Mouse (Mus musculus) hindbrain, embryonic 15.5 days (tissue): Measurements from ENCODE around the gene Hhipl1. TPM values are rescaled to one million over a fixed set of nuclear protein-coding genes. Genes with fewer than 3 reads are reported as not detected.

Experiments used
- ATAC-seq: fragments of 200-750 bp; cut with Nextera tagmentation; 2 replicates; pipeline ENCODE4 v1.8.0; 2017; ENCODE audit warnings: low read depth, moderate number of reproducible peaks, moderate TSS enrichment; ENCODE audit not compliant: low FRiP score
- H3K27ac ChIP-seq: fragments of 300-500 bp; sonication (generic); replicated peaks from 2 replicates; pipeline ENCODE4 v1.5.1; 2015; ENCODE audit warnings: mild to moderate bottlenecking, inconsistent platforms
- H3K27me3 ChIP-seq: fragments of 300-500 bp; sonication (generic); 2 replicates; pipeline ENCODE4 v1.6.1; 2015; ENCODE audit warnings: control low read depth, inconsistent platforms
- H3K36me3 ChIP-seq: fragments of 300-500 bp; sonication (generic); 2 replicates; pipeline ENCODE4 v1.6.1; 2015; ENCODE audit warnings: control low read depth, inconsistent platforms
- H3K4me1 ChIP-seq: fragments of 300-500 bp; sonication (generic); replicated peaks from 2 replicates; pipeline ENCODE4 v1.6.1; 2015; ENCODE audit warnings: control low read depth, inconsistent platforms
- H3K4me2 ChIP-seq: fragments of 300-500 bp; sonication (generic); 2 replicates; pipeline ENCODE4 v1.6.1; 2015; ENCODE audit warnings: moderate library complexity, mild to moderate bottlenecking, inconsistent platforms
- H3K4me3 ChIP-seq: fragments of 300-500 bp; sonication (generic); 2 replicates; pipeline ENCODE4 v1.5.1; 2015; ENCODE audit warnings: mild to moderate bottlenecking, inconsistent platforms
- H3K9ac ChIP-seq: fragments of 300-500 bp; sonication (generic); 2 replicates; pipeline ENCODE4 v1.6.1; 2015; ENCODE audit warnings: inconsistent platforms
- H3K9me3 ChIP-seq: fragments of 300-500 bp; sonication (generic); 2 replicates; pipeline ENCODE4 v1.6.1; 2016; ENCODE audit warnings: control low read depth, inconsistent platforms
- WGBS: fragments of 180-500 bp; shearing (Covaris S2); methylation state at CpG from one replicate; pipeline ENCODE4 v1.1.7; 2015; 5-methylcytosine and 5-hydroxymethylcytosine counted together
- polyA plus RNA-seq: library from polyadenylated mRNA; unstranded; fragments of >200 nt; fragmentation: Nextera tagmentation; extraction: Ambion mirVana; gene quantifications from 2 replicates; pipeline ENCODE4 v1.2.1, GENCODE M21; 2015

The Hhipl1 gene
- polyA plus RNA-seq: 2.7 and 2.9 TPM in 2 replicates

- Histone ChIP-seq H3K9me3 (no peaks in the 10 kb centered on the region), H3K27me3 (no peaks in the 10 kb centered on the region), H3K4me2 (peak within 1 kb of the TSS; percentile 98), H3K9ac (peak within 1 kb of the TSS; percentile 75), H3K4me1 (peaks cover 18% of the 10 kb centered on the region), H3K4me3 (peak within 1 kb of the TSS; percentile 58), H3K27ac (0 out of 2 replicates have a peak within 1 kb of the TSS, but pooled peaks have one; percentile 39), H3K36me3 (no peaks in the 10 kb centered on the region)
- 6% methylated on average over 62 of the region's 67 CpGs for WGBS
- ATAC-seq: peak; percentile 49; the same call in 1 of the 2 replicates
These were observed at the start of gene Hhipl1 for GRCm38 (mm10) chr12:108305812-108306794. Gene Hhipl1, plus strand, starts transcription at chr12:108306270.

- no peaks in the 10 kb centered on the region for H3K36me3 ChIP-seq
- no peaks in the 10 kb centered on the region for H3K9me3 ChIP-seq
- no peak for ATAC-seq
- 0 out of 2 replicates have a peak overlapping the region, but pooled peaks have one; percentile 11 for H3K27ac ChIP-seq
- no peaks in the 10 kb centered on the region for H3K27me3 ChIP-seq
- no peak overlapping the region for H3K9ac ChIP-seq
- no peak overlapping the region for H3K4me3 ChIP-seq
- no peak overlapping the region for H3K4me2 ChIP-seq
- 32% methylated on average over 10 of the region's 10 CpGs for WGBS
- peaks cover 78% of the 10 kb centered on the region for H3K4me1 ChIP-seq
These were observed 49.3 kb upstream of the Hhipl1 start for GRCm38 (mm10) chr12:108256734-108257133.

DNA sequence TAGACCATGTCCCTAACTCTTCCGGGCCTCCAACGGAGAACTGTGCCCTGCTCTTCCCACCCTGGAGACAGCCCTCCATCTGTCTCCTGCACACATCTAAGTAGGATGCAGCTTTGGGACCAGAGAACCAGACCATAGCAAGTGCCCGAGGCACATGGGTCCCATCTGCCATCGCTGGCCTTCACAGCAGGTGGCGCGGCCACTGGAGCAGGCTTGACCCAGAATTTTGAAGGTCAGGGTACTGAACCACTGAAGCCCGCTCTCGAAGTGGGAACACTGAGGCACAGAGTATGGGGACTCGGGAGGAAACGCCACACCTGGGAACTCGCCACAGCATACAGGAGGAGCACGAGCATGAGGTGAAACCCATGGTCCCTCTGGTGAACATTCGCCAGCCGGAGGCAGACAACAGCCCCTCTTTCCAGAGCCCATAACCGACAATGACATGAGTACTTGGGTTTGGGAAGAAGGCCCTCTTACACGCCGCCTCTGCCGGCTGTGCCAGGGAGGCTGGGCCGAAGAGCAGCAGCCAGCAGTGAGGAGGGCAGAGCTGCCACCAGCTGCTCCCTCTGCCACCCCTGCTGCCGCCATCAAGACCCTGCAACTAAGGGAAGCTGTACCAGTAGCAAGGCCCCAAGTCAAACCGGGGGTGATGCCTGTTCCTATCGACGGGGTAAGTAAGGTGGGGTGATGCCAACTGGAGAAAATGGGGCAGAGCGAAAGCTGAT, 46.6 kb upstream of the Hhipl1 start:
- Histone ChIP-seq H3K9ac (no peak overlapping the region), H3K36me3 (no peaks in the 10 kb centered on the region), H3K4me3 (no peak overlapping the region), H3K4me2 (no peak overlapping the region), H3K27ac (no peak overlapping the region; the same call in 1 of the 2 replicates), H3K9me3 (no peaks in the 10 kb centered on the region), H3K27me3 (no peaks in the 10 kb centered on the region), H3K4me1 (peaks cover 71% of the 10 kb centered on the region)
- 66% methylated on average over 24 of the region's 24 CpGs for WGBS
- ATAC-seq: no peak

DNA sequence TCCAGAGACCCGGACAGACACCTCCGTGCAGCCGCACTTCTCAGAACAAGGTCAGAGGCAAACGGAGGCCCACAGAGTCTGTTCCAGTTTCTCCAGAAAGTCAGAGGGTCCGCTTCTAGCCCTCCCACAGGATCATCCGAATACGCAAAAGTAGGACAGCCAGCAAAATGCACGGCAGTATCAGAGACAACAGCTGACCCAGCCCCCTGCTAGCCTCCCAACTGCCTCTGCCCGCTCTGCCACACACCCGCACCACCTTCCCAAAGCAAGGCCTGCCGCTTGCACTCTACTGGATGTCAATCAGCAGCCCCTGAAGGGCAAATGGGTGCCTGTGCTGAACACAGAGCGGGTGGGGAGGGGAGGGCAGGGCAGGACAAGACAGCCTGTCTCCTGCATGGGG, 45.1 kb upstream of the Hhipl1 start:
- WGBS: 73% methylated on average over 12 of the region's 12 CpGs

GRCm38 (mm10) chr12:108264918-108265317, 41.2 kb upstream of the Hhipl1 start:
- no peak overlapping the region for H3K27ac ChIP-seq
- no peaks in the 10 kb centered on the region for H3K27me3 ChIP-seq
- no peaks in the 10 kb centered on the region for H3K9me3 ChIP-seq
- ATAC-seq: no peak
- no peak overlapping the region for H3K9ac ChIP-seq
- H3K4me2 ChIP-seq: no peak overlapping the region
- H3K4me1 ChIP-seq: peaks cover 79% of the 10 kb centered on the region
- 79% methylated on average over 7 of the region's 7 CpGs for WGBS
- no peaks in the 10 kb centered on the region for H3K36me3 ChIP-seq
- H3K4me3 ChIP-seq: no peak overlapping the region

More for the DNA sequence above, 45.1 kb upstream of the Hhipl1 start:
- Histone ChIP-seq H3K4me2 (no peak overlapping the region), H3K9ac (no peak overlapping the region), H3K27ac (no peak overlapping the region), H3K9me3 (no peaks in the 10 kb centered on the region), H3K36me3 (no peaks in the 10 kb centered on the region), H3K4me1 (peaks cover 76% of the 10 kb centered on the region), H3K4me3 (no peak overlapping the region), H3K27me3 (no peaks in the 10 kb centered on the region)
- no peak for ATAC-seq

DNA sequence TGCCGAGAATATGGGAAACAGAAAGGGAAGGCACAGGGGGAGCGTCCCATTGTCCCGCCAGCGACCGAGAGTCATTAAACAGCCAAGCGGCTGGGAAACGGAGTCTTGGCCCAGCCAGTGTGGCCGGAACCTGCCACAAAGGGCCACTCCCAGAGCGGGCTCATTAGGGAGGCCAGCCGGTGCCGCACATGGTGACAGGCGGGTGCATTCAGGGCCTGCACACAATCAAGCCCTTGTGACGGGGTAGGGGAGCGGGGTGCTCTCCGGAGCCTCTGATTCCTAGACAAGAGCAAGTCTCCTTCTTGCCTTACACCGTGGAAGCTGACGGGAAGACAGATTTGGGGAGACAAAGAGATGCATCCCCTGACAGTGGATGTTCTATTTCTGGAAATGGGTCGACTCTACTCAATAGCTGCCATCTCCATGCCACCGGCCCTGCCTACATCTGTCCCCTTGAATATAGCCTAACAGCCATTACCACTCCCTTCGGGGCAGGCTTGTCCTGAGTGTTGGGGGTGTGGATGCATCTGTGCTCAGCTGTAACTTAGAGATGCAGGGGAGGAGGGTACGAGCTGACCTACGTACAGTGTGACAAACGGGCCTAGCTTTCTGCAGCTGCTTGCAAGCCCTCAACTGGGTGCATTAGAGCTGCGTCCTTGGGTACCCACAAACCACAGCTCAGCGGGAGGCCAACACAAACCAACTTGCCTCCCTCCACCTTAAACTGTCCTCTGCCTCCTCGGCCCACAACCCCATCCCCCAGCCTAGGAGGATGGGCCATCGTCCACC, 40.0 kb upstream of the Hhipl1 start:
- Histone ChIP-seq H3K36me3 (no peaks in the 10 kb centered on the region), H3K4me1 (peaks cover 83% of the 10 kb centered on the region), H3K9ac (peak overlapping the region; percentile 42), H3K27ac (peak overlapping the region; percentile 78), H3K27me3 (no peaks in the 10 kb centered on the region), H3K9me3 (no peaks in the 10 kb centered on the region), H3K4me3 (peak overlapping the region; percentile 14), H3K4me2 (peak overlapping the region; percentile 52)
- WGBS: 9% methylated on average over 27 of the region's 27 CpGs
- ATAC-seq: peak; percentile 58

- no peaks in the 10 kb centered on the region for H3K36me3 ChIP-seq
- no peaks in the 10 kb centered on the region for H3K9me3 ChIP-seq
- 76% methylated on average over 7 of the region's 7 CpGs for WGBS
- H3K4me3 ChIP-seq: no peak overlapping the region
- no peak overlapping the region for H3K4me2 ChIP-seq
- H3K27ac ChIP-seq: no peak overlapping the region
- no peak for ATAC-seq
- peaks cover 93% of the 10 kb centered on the region for H3K4me1 ChIP-seq
- no peaks in the 10 kb centered on the region for H3K27me3 ChIP-seq
- no peak overlapping the region for H3K9ac ChIP-seq
These were observed 38.4 kb upstream of the Hhipl1 start for GRCm38 (mm10) chr12:108267653-108268052.

DNA sequence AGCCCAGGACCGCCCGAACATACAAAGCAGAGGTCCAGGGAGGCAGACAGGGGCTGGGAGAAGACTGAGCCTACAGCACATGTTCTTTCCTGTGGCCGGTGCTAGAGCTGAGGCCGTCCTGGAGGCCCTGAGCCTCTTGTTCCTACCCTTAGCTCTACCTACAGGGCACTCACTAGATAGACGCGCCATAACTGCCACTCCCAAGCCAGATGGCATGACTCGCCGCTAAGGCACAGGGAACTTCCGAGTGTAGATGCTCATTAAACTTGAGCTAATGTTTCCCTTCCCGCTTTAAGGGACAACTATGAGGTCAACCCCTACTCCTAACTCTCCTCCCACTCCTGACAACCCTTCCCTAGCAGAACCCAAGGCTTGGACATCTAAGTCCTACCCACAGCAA, 37.1 kb upstream of the Hhipl1 start:
- no peaks in the 10 kb centered on the region for H3K36me3 ChIP-seq
- no peak overlapping the region for H3K9ac ChIP-seq
- H3K27me3 ChIP-seq: no peaks in the 10 kb centered on the region
- H3K27ac ChIP-seq: no peak overlapping the region
- WGBS: 93% methylated on average over 10 of the region's 10 CpGs
- no peak overlapping the region for H3K4me3 ChIP-seq
- no peak overlapping the region for H3K4me2 ChIP-seq
- no peak for ATAC-seq
- H3K4me1 ChIP-seq: peaks cover 95% of the 10 kb centered on the region
- H3K9me3 ChIP-seq: no peaks in the 10 kb centered on the region

- no peak for ATAC-seq
- H3K4me1 ChIP-seq: peaks cover 93% of the 10 kb centered on the region
- H3K4me2 ChIP-seq: 0 out of 2 replicates have a peak overlapping the region, but pooled peaks have one; percentile 95
- no peak overlapping the region for H3K4me3 ChIP-seq
- WGBS: 75% methylated on average over 5 of the region's 5 CpGs
- no peak overlapping the region for H3K9ac ChIP-seq
- H3K27ac ChIP-seq: no peak overlapping the region
- H3K9me3 ChIP-seq: no peaks in the 10 kb centered on the region
- H3K36me3 ChIP-seq: no peaks in the 10 kb centered on the region
- H3K27me3 ChIP-seq: no peaks in the 10 kb centered on the region
These were observed 36.4 kb upstream of the Hhipl1 start for GRCm38 (mm10) chr12:108269699-108270098.

DNA sequence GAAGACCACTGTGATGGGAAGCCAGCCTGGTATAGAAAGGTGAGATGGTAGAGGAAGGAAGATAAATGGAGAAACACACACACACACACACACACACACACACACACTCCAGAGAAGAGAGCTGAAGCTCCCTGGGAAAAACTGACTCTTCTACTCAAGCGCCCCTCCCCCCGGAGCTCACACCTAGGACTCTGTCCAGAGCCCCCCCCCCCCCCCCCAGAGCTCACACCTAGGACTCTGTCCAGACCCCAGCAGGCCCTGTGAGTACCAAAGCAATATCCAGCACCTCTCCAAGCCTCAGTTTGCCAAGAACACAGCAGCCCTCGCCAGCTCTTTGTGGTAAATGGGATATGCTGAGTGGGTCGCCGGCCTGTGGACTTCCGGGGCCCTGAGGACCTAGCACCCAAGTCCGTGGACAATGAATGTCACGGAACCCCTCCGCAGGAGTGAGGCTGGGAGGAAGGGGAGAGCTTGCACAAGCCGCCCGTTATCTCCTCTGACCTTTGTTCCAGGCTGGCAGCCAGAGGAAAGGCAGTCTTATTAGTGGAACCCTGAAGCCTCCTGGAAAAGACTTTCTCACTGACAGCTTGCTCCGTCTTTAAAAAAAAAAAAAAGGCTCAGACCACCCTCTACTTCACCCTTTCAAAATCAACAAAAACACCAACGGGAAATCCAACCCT, 35.7 kb upstream of the Hhipl1 start:
- 46% methylated on average over 13 of the region's 13 CpGs for WGBS
- H3K9me3 ChIP-seq: no peaks in the 10 kb centered on the region
- no peaks in the 10 kb centered on the region for H3K27me3 ChIP-seq
- no peak for ATAC-seq
- H3K4me2 ChIP-seq: peak overlapping the region; percentile 95
- no peaks in the 10 kb centered on the region for H3K36me3 ChIP-seq
- no peak overlapping the region; the same call in 1 of the 2 replicates for H3K4me3 ChIP-seq
- peaks cover 86% of the 10 kb centered on the region for H3K4me1 ChIP-seq
- H3K27ac ChIP-seq: no peak overlapping the region
- no peak overlapping the region for H3K9ac ChIP-seq
